Mouse (Mus musculus) CD4-positive naive resting alpha-beta T cell, adult 57 days (primary cell): ENCODE data around the gene Sigmar1. TPM values are rescaled to one million over a fixed set of nuclear protein-coding genes. Genes with fewer than 3 reads are reported as not detected.

Source experiments
- total RNA-seq: library from RNA; stranded (reverse); gene quantifications from one replicate; pipeline ENCODE4 v1.2.4, GENCODE M21; 2023

Sigmar1 gene
- 22.7 TPM for total RNA-seq

DNA sequence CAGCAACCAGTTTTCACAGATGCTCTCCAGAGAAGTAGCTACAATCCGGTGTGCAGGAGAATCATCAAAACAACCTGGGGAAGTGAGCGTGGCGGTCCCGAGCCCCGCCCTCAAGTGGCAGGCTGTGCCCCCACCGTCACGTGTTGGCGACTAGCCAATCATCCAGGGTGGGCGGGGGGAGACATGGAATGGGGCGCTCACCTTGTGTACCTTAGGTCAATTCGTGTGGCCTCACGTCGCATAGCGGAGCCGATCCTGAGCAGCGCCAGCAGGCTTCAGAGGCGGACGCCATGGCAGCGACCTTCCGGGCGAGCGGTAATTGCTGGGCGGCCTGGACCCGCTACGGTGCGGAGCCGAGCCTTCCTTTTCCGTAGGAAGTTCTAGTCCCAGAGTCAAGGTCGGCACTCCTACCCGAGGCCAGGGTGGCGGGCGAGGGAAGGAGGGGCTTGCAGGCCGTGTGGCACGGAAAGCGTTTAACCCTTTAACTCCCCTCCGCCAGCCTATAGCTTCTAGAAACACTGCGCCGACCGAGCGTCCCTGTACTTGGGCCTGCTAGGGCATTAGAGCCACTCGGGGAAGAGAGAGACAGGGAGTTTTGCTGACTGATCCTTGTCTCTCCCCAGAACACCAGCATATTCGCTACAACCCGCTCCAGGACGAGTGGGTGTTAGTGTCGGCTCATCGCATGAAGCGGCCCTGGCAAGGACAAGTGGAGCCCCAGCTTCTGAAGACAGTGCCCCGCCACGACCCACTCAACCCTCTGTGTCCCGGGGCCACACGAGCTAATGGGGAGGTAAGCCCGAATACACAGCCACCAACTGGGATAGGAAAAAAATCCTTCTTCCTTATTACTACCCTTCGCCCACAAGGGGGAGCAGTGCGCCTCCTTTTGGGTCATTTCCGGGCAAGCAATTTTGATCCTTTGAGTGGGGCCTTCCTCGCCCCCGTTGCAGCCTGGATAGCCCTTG lies at the start of gene Sigmar1:
Sigmar1 (minus strand) TSS at position 820 of the 968 bp plus-strand sequence.

DNA sequence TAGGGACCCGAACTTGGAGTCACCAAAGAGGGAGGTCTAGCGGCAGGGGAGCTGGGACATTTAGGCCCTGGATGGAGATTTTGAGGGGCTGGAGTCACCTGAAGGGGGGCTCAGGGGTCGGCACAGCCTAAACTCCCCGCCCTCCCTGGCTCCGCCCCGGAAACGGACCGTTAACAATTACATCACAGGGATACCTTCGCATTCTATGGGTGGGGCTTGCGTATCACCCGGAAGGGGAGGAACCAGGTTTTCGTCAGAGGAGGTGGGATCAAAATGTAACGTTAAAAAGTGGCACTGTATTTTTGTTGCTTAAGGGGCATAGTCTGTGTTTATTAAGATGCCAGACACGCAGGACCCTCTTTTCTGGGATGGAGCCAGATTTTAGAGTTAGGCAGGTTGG lies 18.0 kb upstream of the Sigmar1 start, which contains the start of gene Ccl27a:
Ccl27a (minus strand) TSS at position 246 of the 400 bp plus-strand sequence.

GRCm38 (mm10) chr4:41754797-41755337 lies 1.1 kb downstream of the Sigmar1 start, which contains the start of gene Galt:
Galt (plus strand) TSS chr4:41755228.

DNA sequence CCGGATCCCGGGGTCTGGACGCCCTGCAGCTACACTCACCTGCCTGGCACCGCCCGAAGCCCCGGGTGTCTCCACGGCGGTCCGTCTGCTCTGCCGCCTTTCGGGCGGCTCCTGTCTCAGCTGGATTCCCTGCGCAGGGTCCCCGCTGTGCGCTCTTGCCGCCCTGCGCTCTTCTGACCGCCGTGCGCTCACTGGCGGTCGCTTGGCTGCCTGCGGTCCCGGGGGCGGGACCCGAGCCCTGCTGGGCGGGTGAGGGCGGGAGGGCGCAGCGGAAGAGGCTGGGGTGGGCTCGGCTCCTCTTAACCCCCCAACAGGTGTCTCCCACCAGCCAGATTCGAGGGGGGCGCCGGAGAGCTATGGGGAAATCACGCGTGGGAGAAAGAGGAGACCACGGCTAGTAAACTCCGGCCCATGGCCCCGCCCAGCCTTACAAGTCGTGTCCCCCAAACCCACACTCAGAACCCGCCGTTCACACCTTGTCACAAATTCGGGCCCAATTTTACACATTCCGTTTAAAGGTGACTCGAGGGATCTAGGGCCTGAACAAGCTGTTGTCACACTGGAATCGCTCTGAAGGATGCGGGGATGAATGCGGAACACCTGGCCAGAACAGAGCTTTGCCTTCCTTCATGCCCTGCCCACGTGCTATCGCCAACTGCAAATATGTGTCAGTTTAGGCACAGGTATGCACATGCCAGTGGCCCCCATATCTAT lies 24.7 kb downstream of the Sigmar1 start, which contains the start of gene Arid3c:
Arid3c (minus strand) TSS at position 91 of the 714 bp plus-strand sequence.

DNA sequence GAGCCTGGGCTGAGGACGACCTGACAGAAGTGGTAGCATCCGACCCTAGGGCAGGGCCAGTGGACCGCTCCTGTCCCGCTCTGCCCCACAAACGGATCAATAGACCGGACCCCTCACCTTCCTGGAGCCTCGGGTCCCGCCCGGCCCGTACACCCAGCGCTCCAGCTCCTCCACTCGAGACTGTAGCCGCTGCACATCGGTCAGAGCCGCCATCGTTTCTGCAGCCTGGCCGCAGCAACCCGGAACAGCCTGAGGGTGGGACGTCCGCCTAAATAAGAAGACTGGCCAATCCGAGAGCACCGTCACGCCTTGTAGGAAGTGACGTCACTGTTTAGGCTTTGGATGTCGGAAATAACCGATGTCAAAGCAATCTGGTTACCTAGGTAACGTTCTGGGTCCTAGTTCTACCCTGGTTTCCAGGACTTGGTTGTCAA lies 33.0 kb downstream of the Sigmar1 start, which contains the start of gene Dctn3:
Dctn3 (minus strand) TSS at position 253 of the 434 bp plus-strand sequence.

GRCm38 (mm10) chr4:41713197-41714067 lies 42.5 kb downstream of the Sigmar1 start, which contains the start of gene Rpp25l:
Rpp25l (minus strand) TSS chr4:41713534.

DNA sequence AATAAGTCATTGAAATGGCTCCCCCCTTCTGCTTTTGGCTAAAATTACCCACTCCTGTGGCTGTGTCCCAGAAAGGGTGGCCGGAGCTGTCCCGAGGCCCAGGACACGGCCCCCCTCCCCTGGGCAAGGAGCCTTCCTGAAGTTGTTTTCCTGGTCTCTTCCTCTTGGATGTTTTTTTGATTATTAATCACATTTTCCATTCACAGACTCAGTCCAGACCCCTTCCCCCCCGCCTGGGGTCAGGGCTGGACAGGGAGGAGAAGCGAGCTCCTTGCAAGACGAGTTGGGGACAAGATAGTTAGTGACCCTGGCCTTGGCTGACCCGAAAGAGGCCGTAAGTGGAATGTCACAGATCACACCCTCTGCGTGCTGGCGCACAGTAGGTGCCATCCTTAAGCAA lies 56.2 kb downstream of the Sigmar1 start, which contains the start of gene Il11ra1:
Il11ra1 (plus strand) TSS at position 207 of the 400 bp plus-strand sequence.

GRCm38 (mm10) chr4:41696930-41697841 lies 58.8 kb downstream of the Sigmar1 start, which contains the start of gene Cntfr:
Cntfr (minus strand) TSS chr4:41697089.

Other genes starting within 250 kb of the Sigmar1 start
- gene 1110017D15Rik, start 238.8 kb downstream of the Sigmar1 start, total RNA-seq, result not detected
- gene Fam219a, start 186.6 kb downstream of the Sigmar1 start, total RNA-seq, result 8.5 TPM
- not detected for gene Dnaic1, start 186.4 kb downstream of the Sigmar1 start, total RNA-seq
- gene Enho, start 115.8 kb downstream of the Sigmar1 start, total RNA-seq, result not detected
- gene Cntfr, start 59.1 kb downstream of the Sigmar1 start, total RNA-seq, result not detected
- 17.7 TPM for gene Il11ra1, start 56.2 kb downstream of the Sigmar1 start, total RNA-seq
- 43.4 TPM for gene Rpp25l, start 42.6 kb downstream of the Sigmar1 start, total RNA-seq
- 47.8 TPM for gene Dctn3, start 33.0 kb downstream of the Sigmar1 start, total RNA-seq
- not detected for gene Arid3c, start 25.0 kb downstream of the Sigmar1 start, total RNA-seq
- gene Galt, start 929 bp downstream of the Sigmar1 start, total RNA-seq, result 63.2 TPM
- 8.2 TPM for gene Ccl27a, start 18.1 kb upstream of the Sigmar1 start, total RNA-seq
- not detected for gene Gm21541, start 147.5 kb upstream of the Sigmar1 start, total RNA-seq
- not detected for gene Gm20878, start 185.4 kb upstream of the Sigmar1 start, total RNA-seq
- not detected for gene Fam205a4, start 209.9 kb upstream of the Sigmar1 start, total RNA-seq